Mouse (Mus musculus) liver, adult (tissue): ENCODE data around the gene Mybpc2.

Experiments used
- GATA4 ChIP-seq: IDR thresholded peaks from 2 replicates; pipeline ENCODE4 v1.6.1; 2014; ENCODE audit warnings: mild to moderate bottlenecking, low read length; ENCODE audit not compliant: insufficient replicate concordance

The Mybpc2 gene

DNA sequence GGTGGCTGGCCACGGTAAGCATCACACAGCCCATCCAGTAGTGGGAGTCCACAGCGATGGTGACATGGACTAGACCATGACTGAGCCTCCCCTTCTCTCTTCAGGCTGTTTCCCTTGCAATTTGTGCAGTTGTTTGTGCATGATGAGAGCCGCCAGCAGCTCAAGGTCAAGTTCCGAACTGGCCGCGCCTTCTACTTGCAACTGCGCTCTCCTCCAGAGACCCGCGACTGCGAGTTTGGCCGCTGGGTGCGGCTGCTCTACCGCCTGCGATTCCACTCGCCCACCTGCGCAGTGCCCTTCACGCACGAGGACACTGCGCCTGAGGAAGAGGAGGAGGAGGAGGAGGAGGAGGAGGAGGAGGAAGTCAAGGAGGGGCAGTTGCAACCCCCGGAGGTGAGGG is 24.4 kb downstream of the Mybpc2 start:
- no peak for TF ChIP-seq GATA4

DNA sequence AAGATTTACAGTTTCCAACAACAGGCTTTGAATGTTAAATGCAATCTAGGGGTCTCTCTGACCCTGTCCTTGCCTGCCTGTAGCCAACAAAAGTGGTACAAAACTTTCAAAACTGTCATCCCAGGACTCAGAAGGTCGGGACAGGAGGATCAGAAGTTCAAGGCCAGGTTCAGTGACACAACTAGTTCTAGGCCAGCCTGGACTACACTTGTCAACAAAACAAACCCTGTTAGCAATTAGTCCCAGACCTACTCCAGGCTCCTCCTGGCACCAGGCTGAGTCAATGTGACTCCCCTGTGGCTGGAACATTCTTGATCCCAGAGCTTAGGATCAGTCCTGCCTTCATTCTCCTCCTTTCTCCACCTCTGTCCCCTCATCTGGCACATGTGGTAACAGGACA is 25.5 kb downstream of the Mybpc2 start:
- TF ChIP-seq GATA4: no peak

DNA sequence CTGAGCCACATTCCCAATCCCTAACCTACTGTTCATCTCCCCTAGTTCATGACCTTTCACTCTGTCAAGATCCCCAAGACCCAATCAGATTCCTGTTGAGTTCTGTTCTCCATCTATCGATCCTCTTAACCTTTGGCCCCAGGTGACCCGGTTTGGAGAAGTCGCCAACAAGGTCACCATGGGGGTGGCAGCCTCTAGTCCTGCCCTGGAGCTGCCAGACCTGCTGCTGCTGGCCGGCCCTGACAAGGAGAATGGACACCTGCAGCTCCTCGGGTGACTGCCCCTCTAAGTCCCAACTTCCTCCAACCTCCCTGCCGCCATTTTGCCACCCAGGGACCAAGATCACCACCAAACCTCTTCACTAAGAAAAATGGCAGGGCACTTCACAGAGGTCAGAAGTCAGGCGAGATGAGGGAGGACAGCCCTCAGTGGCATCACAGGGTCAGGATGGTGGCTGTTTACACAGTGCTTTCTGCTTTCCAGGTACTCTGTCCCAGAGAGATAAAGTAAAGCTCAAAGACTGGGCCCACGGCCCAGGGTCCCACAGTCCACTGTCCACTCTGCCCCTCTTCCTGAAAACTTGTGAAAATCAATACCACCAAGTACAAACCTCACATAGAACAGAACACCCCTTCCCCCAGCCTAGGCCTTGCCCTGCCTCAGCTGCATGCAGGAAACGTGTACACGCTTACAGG is 26.9 kb downstream of the Mybpc2 start:
- peak; percentile 91 for TF ChIP-seq GATA4

- TF ChIP-seq GATA4: no peak; the same call in 1 of the 2 replicates
These were observed 27.7 kb downstream of the Mybpc2 start for GRCm38 (mm10) chr7:44496771-44497109.

DNA sequence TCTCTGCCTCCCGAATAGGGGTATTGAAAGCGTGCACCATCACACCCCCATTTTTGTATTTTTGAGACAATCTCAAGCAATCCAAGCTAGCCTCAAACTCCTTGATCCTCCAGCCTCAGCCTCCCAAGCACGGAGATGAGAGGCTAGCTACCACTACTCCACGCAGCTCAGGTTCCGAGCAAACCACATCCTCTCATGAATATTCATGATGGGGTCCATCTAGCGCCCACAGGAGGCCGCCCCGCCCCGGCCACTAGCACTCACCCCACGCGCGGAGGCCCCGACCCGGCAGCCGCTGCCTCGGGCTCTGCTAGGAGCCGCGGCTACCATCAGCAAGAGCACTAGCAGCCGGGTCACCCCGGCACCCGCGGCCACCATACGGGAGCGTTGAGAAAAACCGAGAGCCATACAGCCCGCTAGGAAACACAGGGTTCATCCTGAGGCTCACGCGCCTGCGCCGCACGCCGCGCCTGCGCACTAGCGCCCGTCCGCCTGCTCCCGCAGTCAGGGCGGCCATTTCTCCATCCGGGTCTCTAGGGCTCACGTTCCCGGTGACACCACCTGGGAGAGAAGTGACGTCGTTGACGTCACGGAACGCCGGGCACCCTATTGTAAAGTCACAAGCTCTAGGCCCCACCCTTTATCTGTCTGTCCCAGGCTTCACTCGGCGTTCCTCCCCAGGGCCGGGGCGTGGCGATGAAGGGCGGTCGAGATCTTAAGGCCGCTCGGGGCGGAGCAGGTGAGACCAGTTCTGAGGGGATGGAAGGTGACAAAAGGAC is 28.3 kb downstream of the Mybpc2 start, which contains the start of the genes Emc10 and Fam71e1:
Emc10 (minus strand) TSS at position 538 of the 779 bp plus-strand sequence.
Fam71e1 (plus strand) TSS at position 590 of the 779 bp plus-strand sequence.
- TF ChIP-seq GATA4: no peak; the same call in 1 of the 2 replicates

DNA sequence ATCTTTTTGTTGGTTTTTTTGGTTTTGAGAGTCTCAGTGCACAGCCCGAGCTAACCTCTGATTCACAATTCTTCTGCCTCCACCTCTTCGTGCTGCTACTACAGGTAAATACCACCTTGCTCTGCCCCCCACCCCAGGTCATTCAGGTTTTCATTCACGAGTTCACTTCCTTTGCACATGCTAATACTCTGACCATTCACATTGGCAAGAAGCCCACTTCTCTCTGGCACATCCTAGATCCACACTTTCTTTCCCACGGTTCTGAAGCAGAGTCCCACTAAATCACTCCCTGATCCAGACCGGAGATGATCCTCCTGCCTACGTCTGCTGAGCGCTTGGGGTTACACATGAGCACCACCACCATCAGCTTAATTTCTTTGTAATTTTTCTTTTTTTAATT is 29.4 kb downstream of the Mybpc2 start:
- no peak for TF ChIP-seq GATA4

- TF ChIP-seq GATA4: no peak
These were observed 29.8 kb downstream of the Mybpc2 start for GRCm38 (mm10) chr7:44494681-44495080.

DNA sequence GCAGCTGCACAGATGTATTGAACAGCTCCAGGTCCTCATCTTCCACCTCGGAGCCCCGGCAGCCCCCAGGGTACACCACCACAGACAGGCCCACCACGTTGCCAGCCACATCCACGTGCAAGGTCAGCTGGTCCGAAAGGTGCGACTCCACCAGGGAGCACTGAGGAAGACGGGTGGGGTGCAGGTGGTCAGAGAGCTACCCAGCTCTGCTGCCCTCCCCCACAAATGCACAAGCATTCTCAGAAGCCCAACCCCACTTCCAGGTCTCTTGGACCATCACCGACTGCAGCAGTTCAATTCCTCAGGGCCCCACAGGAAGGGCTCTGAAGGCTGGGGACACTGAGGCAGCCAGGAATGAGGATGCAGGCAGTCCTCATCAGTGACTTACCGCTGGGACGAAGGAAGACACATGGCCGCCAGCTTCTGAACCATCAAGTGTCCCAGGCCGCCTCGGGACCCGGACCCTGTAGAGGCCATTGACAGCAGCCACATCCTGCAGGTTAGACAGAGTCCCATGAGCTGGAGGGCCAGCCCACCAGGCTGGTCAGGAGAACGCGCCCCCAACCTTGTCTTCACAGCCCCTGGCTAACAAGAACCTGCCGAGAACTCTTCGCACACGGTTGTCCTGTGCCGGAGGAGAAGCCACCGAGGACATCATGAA is 32.2 kb downstream of the Mybpc2 start:
- TF ChIP-seq GATA4: no peak

DNA sequence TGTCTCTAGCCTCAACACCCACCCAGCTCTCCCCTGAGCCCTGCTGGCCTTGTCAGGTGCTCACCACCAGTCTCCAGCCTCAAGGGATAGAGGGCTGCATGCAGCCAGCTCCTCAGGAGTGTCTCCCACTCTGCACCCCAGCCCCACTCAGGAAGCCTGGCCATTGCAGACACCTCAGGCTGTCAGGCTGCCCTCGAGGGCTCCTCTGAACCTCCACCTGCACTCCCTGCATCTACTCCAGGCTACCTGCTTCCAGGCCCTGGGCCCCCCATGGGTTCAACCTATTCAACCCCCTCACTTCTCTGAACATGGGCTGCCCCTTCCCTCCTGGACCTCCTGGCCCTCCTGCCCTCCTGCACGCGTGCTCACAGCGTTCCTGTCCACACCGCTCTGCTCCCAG is 33.1 kb downstream of the Mybpc2 start:
- no peak for TF ChIP-seq GATA4

GRCm38 (mm10) chr7:44490281-44490680 is 34.2 kb downstream of the Mybpc2 start:
- TF ChIP-seq GATA4: no peak

- TF ChIP-seq GATA4: no peak
These were observed 35.9 kb downstream of the Mybpc2 start for GRCm38 (mm10) chr7:44488545-44488944.

DNA sequence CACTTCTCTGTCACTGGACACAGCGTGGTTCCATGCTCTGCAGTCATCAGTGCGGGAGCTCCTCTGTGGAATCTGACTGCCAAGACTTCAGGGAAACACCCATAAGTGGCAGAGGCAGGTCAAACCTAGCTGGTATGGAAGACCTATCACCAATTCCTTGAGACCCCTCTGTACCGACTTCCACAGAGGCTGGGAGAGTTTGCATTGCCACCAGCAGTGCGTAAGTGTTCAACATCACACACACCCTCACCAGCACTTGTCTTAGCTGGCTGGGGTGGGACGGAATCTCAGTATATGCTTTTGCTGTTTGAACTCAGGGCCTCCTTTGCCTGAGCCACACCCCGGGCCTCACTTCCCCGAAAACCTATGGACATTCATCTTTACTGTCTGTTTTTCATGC is 36.5 kb downstream of the Mybpc2 start:
- TF ChIP-seq GATA4: no peak

DNA sequence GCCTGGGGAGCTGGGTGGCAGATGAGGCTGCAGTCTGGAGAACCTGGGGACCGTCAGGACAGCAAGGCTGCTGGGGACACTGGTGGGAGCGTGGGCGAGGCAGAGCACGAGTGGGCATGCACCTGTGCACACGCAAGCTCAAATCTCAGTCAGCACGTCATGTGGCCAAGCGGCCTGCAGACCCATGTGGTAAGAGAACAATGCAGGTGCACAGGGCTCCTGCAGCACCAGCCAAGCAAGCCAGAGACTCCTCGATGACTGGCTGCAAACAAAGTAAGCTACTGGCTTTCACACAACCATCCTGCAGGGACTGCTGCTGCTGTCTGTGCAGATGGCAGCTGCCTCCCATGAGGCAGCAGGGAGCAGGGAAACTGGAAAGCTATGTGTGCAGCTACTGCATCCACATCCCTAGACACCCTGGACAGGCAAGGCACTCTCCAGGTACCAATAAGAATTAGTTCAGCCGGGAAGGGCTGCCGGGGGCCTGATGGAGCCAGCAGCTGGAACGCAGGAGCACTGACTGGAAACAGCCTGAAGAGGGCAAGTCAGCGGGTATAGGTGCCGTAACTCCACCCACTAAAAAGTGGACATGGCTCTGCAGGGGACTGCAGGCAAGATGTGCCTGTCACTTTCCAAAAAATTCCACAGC is 37.4 kb downstream of the Mybpc2 start:
- TF ChIP-seq GATA4: no peak

GRCm38 (mm10) chr7:44485572-44486195 is 38.8 kb downstream of the Mybpc2 start:
- TF ChIP-seq GATA4: no peak
